Mouse (Mus musculus): Measurements from ENCODE around the gene Uqcc2.

DNA sequence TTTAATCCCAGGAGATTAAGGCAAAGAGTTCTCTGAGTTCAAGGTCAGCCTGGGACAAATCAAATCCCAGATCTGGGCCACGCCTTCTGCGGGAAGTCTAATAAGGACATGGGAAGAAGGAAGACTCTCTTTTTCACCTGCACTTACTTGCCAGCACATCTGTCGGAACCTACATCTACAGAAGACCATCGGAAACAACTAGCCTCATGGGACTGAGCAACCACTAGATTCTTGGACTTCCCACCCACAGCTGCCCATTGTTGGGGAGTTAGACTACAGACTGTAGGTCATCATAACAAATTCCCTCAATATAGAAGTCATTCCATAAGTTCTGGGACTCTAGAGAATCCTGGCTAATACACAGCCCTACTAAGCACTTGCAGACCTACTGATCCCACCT is 34.9 kb upstream of the Uqcc2 start:
- no peak for TF ChIP-seq CTCF (conservative IDR thresholded peaks at IDR 0.05; ENCODE audit: insufficient read depth, insufficient read length, low read depth, low read length)
- no peak for TF ChIP-seq POLR2A (IDR thresholded peaks at IDR 0.05; ENCODE audit: low read depth, low read length)
